Mouse (Mus musculus): ENCODE measurements around the gene Tnfrsf8.

DNA sequence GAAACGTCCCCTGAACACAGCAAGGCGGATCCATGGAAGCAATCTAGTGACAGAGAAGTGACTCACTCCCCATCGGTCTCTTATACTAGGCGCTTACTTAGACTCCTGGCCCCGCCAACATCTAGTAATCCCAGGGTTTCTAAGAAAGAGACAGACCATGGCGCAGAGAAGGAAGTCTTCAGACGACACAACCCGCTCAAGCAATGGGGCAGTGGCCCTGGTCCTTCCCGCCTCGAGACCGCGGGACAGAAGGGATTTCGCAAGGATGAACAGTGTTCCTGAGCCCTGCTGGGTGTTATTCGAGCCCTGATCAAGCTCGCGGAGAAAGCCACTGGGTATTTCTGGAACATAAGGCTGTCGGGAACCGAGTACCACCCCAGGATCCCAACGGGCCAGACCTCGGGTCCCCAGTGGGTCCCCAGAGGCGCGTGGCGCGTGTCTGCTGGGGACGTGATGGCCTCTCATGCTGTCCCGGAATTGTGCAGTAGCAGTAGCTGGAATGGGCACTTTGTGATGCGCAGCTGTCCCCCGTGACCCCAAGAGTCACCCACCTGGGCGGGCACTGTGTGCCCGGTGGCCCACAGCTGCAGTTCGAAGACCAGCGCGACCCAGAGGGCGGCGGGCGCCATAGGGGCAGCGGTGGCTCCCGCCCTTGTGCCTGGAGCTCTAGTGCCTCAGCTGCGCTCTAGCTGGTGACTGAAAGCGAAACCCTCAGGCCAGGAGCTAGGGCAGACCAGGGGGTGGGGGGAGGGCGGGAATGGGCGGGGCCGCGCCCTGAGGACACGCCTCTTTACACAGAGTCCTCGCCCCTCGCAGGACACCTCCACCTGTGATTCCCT, 68.6 kb downstream of the Tnfrsf8 start, which contains the start of gene Tnfrsf1b:
- TF ChIP-seq CTCF (IDR thresholded peaks at IDR 0.05; ENCODE audit: low read depth) = no peak
- no peak for TF ChIP-seq EP300 (IDR thresholded peaks at IDR 0.05; ENCODE audit: low read depth)

Measured in liver, embryonic 14.5 days (tissue).